ENCODE assay signal across 8 mouse cellular contexts in genomic region chr3:88042661-88043421, GRCm38 (mm10). TPM values are rescaled to one million over a fixed set of nuclear protein-coding genes. Genes with fewer than 3 reads are reported as not detected.
DNase-seq lines count a peak whose midpoint lies in the region; ATAC-seq lines count a peak whose summit lies in the region.

Gpatch4 (plus strand) TSS chr3:88043108.

- 10% methylated on average over 36 of the region's 36 CpGs for WGBS in hindbrain, embryonic 13.5 days

- H3K4me1 ChIP-seq in hindbrain, embryonic 13.5 days (replicated peaks) = peaks cover 13% of the 10 kb centered on the region

- H3K9me3 ChIP-seq in hindbrain, embryonic 13.5 days = no peaks in the 10 kb centered on the region

- peak within 1 kb of the TSS; percentile 82 for H3K4me3 ChIP-seq in hindbrain, embryonic 13.5 days

- H3K27ac ChIP-seq in hindbrain, embryonic 13.5 days = peak within 1 kb of the TSS; percentile 58

- peak; percentile 98 for DNase-seq in R1 (ENCODE audit: low read depth, low spot score)
- DNase-seq in cerebellum, postnatal 14 days = peak; percentile 93 to 94
- DNase-seq in frontal cortex, postnatal 14 days (ENCODE audit: low spot score in 2 of 2) = peak; percentile 73 to 76
- peak; percentile 67 to 76 for DNase-seq in layer of hippocampus, postnatal 25 days (ENCODE audit: extremely low spot score in 1 of 2, low spot score in 1 of 2)
- DNase-seq in lung, postnatal 25 days (ENCODE audit: low spot score) = peak; percentile 94
- DNase-seq in retina, embryonic 14.5 days (ENCODE audit: low spot score) = peak; percentile 100
- peak; percentile 77 for DNase-seq in thymus, postnatal 4 days

- peaks cover 28% of the 10 kb centered on the region for H3K27me3 ChIP-seq in hindbrain, embryonic 13.5 days

- H3K4me2 ChIP-seq in hindbrain, embryonic 13.5 days = peak within 1 kb of the TSS; percentile 88

- H3K9ac ChIP-seq in hindbrain, embryonic 13.5 days = peak within 1 kb of the TSS; percentile 69

- no peaks in the 10 kb centered on the region for H3K36me3 ChIP-seq in hindbrain, embryonic 13.5 days

- ATAC-seq in hindbrain, embryonic 13.5 days (ENCODE audit: low FRiP score) = peak; percentile 96

RNA-seq across cellular contexts. Expression of gene Gpatch4, which starts in this region (rescaled TPM):
- polyA plus RNA-seq in hindbrain, embryonic 13.5 days (2015; fragmentation: Nextera tagmentation; extraction: Ambion mirVana) = 27.4 and 30.6 TPM in 2 replicates
- 10 to 100 TPM; 14.9 to 15.7 TPM for total RNA-seq in layer of hippocampus, postnatal 25 days (2021)

Comparison
In these comparisons a context has a peak if more than half of its experiments do, and no peak if none do; other contexts are left out.
1. Peak in every context shown above with its lines: DNase-seq, ATAC-seq, H3K4me3 ChIP-seq and H3K27ac ChIP-seq.